Mouse (Mus musculus) natural killer cell, adult 2 months (primary cell): ENCODE data around the gene Plxna2.

Experiments
- DNase-seq, 2 experiments: peaks; one replicate each; pipeline ENCODE4 v3.0.0; 2022; ENCODE audit warnings: low spot score in 2 of 2

The Plxna2 gene

GRCm38 (mm10) chr1:194704171-194704855 lies 86.3 kb downstream of the Plxna2 start:
- no peak for DNase-seq

GRCm38 (mm10) chr1:194706566-194706965 lies 88.5 kb downstream of the Plxna2 start:
- DNase-seq: no peak

- no peak for DNase-seq
Measured at GRCm38 (mm10) chr1:194712373-194712772, 94.4 kb downstream of the Plxna2 start.

GRCm38 (mm10) chr1:194714138-194715031 lies 96.4 kb downstream of the Plxna2 start:
- DNase-seq: no peak

GRCm38 (mm10) chr1:194717451-194717874 lies 99.4 kb downstream of the Plxna2 start:
- no peak for DNase-seq

- no peak for DNase-seq
Measured at GRCm38 (mm10) chr1:194720406-194720805, 102.4 kb downstream of the Plxna2 start.

- DNase-seq: no peak
Measured at GRCm38 (mm10) chr1:194721260-194721659, 103.2 kb downstream of the Plxna2 start.

- DNase-seq: no peak
Measured at GRCm38 (mm10) chr1:194722329-194722728, 104.3 kb downstream of the Plxna2 start.

- no peak for DNase-seq
Measured at GRCm38 (mm10) chr1:194734836-194735235, 116.8 kb downstream of the Plxna2 start.

GRCm38 (mm10) chr1:194739894-194740293 lies 121.9 kb downstream of the Plxna2 start:
- DNase-seq: no peak

- no peak for DNase-seq
Measured at GRCm38 (mm10) chr1:194742901-194743422, 124.9 kb downstream of the Plxna2 start.

GRCm38 (mm10) chr1:194745177-194745934 lies 127.3 kb downstream of the Plxna2 start:
- no peak for DNase-seq

- no peak for DNase-seq
Measured at GRCm38 (mm10) chr1:194746332-194747249, 128.6 kb downstream of the Plxna2 start.

GRCm38 (mm10) chr1:194747258-194747657 lies 129.2 kb downstream of the Plxna2 start:
- DNase-seq: no peak

GRCm38 (mm10) chr1:194753168-194753567 lies 135.2 kb downstream of the Plxna2 start:
- no peak for DNase-seq

- DNase-seq: no peak
Measured at GRCm38 (mm10) chr1:194756001-194756400, 138.0 kb downstream of the Plxna2 start.

- no peak for DNase-seq
Measured at GRCm38 (mm10) chr1:194756409-194756808, 138.4 kb downstream of the Plxna2 start.

- no peak for DNase-seq
Measured at GRCm38 (mm10) chr1:194756863-194757262, 138.8 kb downstream of the Plxna2 start.

- DNase-seq: no peak
Measured at GRCm38 (mm10) chr1:194761432-194762212, 143.6 kb downstream of the Plxna2 start.

GRCm38 (mm10) chr1:194762896-194763295 lies 144.9 kb downstream of the Plxna2 start:
- no peak for DNase-seq
